Mouse (Mus musculus) effector memory CD4-positive, alpha-beta T cell, adult 5 months (primary cell): ENCODE results near the gene Sly. TPM values are rescaled to one million over a fixed set of nuclear protein-coding genes. Genes with fewer than 3 reads are reported as not detected.

ENCODE experiments used
- polyA plus RNA-seq: library from polyadenylated mRNA; unstranded; fragments of 100-300 nt; shearing (Covaris generic); gene quantifications from one replicate; pipeline ENCODE4 v1.2.1, GENCODE M21; 2017

Gene Sly
- polyA plus RNA-seq = not detected

GRCm38 (mm10) chrY:57186888-57187287 lies at the start of gene Sly:
TSS of gene Sly (plus strand) at chrY:57187188.

